Mouse (Mus musculus): Measurements from ENCODE around the gene Srcin1. TPM values are rescaled to one million over a fixed set of nuclear protein-coding genes. Genes with fewer than 3 reads are reported as not detected.

Srcin1 gene
- total RNA-seq, 2 experiments from 2014 or later, result 0.43 to 0.49 TPM

GRCm38 (mm10) chr11:97556569-97557408 is 19.2 kb downstream of the Srcin1 start:
- DNase-seq, result peak; percentile 49

GRCm38 (mm10) chr11:97555144-97555543 is 20.8 kb downstream of the Srcin1 start:
- DNase-seq, result no peak

- DNase-seq, result no peak
Observed at GRCm38 (mm10) chr11:97552151-97552550, 23.8 kb downstream of the Srcin1 start.

- DNase-seq, result no peak
Observed at GRCm38 (mm10) chr11:97548757-97549156, 27.2 kb downstream of the Srcin1 start.

GRCm38 (mm10) chr11:97547957-97548706 is 27.9 kb downstream of the Srcin1 start:
- DNase-seq, result no peak

GRCm38 (mm10) chr11:97546804-97547411 is 29.1 kb downstream of the Srcin1 start:
- peak; percentile 65 for DNase-seq

GRCm38 (mm10) chr11:97545808-97546560 is 30.0 kb downstream of the Srcin1 start:
- no peak for DNase-seq

- no peak for DNase-seq
Observed at GRCm38 (mm10) chr11:97543883-97544282, 32.1 kb downstream of the Srcin1 start.

- DNase-seq, result no peak
Observed at GRCm38 (mm10) chr11:97543181-97543733, 32.7 kb downstream of the Srcin1 start.

- no peak for DNase-seq
Observed at GRCm38 (mm10) chr11:97542171-97543150, 33.5 kb downstream of the Srcin1 start.

- DNase-seq, result no peak
Observed at GRCm38 (mm10) chr11:97540604-97541003, 35.4 kb downstream of the Srcin1 start.

GRCm38 (mm10) chr11:97540136-97540535 is 35.9 kb downstream of the Srcin1 start:
- DNase-seq, result no peak

GRCm38 (mm10) chr11:97539622-97540021 is 36.4 kb downstream of the Srcin1 start:
- DNase-seq, result no peak

GRCm38 (mm10) chr11:97537580-97538089 is 38.4 kb downstream of the Srcin1 start:
- no peak for DNase-seq

GRCm38 (mm10) chr11:97536835-97537579 is 39.0 kb downstream of the Srcin1 start:
- no peak for DNase-seq

- no peak for DNase-seq
Observed at GRCm38 (mm10) chr11:97536083-97536747, 39.8 kb downstream of the Srcin1 start.

- no peak for DNase-seq
Observed at GRCm38 (mm10) chr11:97535660-97536059, 40.3 kb downstream of the Srcin1 start.

- no peak for DNase-seq
Observed at GRCm38 (mm10) chr11:97535308-97535630, 40.7 kb downstream of the Srcin1 start.
